Mouse (Mus musculus): ENCODE results near the gene Brix1.

DNA sequence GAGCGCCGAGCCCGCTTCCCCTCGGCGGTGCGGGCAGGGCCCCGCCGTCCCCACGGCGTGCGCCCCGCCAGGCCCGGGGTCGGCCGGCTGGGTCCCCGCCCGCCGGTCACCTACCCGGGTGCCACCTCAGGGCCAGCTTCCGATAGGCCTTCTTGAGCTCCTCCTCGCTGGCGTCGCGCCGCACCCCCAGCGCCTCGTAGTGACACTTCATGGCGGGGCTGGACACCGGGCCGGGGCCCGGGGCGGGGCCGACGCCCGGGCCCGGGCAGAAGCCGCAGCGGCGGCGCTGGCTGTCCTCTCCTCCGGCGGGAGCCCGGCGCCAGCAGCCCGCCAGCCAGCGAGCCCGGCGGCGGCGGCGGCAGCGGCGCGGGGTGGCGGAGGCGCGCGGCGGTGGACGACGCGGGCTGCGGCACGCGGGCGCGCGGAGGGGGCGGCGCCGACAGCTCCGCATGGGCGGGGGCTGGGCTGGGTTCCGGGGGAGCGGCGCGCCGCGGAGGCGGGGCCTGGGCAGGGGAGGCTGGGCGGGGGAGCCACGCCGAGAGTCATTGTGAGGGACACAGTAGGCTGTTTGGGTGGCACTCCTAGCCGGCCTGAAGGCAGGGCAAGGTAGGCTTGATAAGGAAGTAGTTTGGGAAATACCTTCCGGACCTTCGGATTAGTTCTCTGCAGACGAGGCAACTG, 15.5 kb downstream of the Brix1 start, which contains the start of gene Dnajc21:
- no peak for TF ChIP-seq TAL1 (IDR thresholded peaks at IDR 0.05; ENCODE audit: low read length)
- no peak for TF ChIP-seq GATA1 (IDR thresholded peaks at IDR 0.05; ENCODE audit: low read length)

Measured in erythroblast, embryonic 14.5 days (primary cell).